Mouse (Mus musculus) megakaryocyte-erythroid progenitor cell, adult 5-6 weeks (primary cell): ENCODE measurements around the gene Cbx5. TPM values are rescaled to one million over a fixed set of nuclear protein-coding genes. Genes with fewer than 3 reads are reported as not detected.
"Not testable (repeated sequence)": the region's sequence is repeated elsewhere in the genome, so short reads cannot be mapped to it uniquely, and the experiment has no call there.

ENCODE experiments used
- ATAC-seq: replicated peaks from 2 replicates; pipeline ENCODE4 v1.8.0; 2016; ENCODE audit warnings: mild to moderate bottlenecking, inconsistent platforms; ENCODE audit not compliant: severe bottlenecking, poor library complexity, low FRiP score, low TSS enrichment
- total RNA-seq, 2 experiments: library from RNA; stranded (forward) in 1 of 2; stranded (reverse) in 1 of 2; fragments of 200-1000, 215-1000 nt in 1 of 2; fragments of >200 nt in 1 of 2; fragmentation: Nextera tagmentation in 1 of 2; gene quantifications; 2 replicates each; pipeline ENCODE4 v1.2.3; 2014 to 2017

Cbx5 gene
- total RNA-seq, 2 experiments from 2014 or later = 151 to 183 TPM

DNA sequence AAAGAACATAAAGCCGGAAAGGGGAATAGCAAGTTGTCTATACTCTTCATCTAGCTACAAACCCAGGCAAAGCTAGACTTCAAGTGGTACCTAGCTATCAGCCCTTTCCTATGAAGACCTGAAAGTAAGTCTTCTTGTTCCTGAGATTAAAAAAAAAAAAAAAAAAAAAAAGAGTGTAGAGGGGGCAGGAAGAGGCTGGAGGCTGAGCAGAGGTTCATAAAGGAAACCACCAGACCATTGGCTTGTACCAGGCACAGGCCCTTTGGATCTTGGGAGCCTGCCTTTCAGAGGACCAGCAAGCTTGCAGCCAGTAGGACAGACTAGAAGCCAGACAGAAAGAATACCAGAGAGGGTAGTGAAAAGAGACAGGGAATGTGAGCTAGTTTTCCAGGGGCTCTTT lies 13.7 kb upstream of the Cbx5 start:
- no peak for ATAC-seq

DNA sequence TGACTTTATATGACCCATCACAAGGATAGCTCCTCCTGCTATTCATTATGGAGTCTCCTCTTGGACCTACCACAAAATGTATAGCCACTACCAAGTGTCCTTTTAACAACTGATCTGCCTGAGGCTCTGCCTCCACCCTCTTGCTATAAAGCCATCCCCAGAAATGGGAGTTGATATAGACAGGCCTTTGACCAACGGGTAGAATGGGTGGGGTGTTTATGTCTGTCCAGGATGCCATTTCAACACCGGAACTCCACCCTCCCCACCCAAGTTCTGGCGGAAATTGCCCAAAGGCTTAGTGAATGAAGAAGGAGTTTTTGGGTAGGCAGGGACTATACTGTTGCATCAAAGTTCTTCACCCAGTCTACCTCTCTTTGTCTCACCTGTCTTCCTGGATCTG lies 13.0 kb upstream of the Cbx5 start:
- ATAC-seq = no peak

DNA sequence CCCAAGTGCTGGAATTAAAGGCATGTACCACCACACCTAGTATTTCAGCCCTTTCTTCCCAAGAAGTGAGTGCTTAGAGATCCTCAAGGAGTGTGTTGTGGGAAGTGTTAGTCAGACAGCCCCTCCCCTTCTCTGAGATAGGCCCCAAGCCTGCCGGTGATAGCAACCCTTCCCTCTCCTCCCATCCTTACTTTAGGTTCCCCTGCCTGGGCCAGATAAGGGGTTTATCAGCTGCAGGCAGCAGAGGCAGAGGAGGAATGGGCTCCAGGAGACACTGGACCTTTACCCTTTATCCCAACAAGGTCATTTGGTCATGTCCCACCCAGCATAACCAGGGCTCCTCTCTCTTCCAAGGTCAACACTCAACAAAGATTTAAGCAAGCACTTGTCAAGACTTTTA lies 12.0 kb upstream of the Cbx5 start:
- ATAC-seq = peak; percentile 45

- ATAC-seq = no peak
These were observed 10.7 kb upstream of the Cbx5 start for GRCm38 (mm10) chr15:103250195-103250740.

- not testable (repeated sequence) for ATAC-seq
These were observed 9.9 kb upstream of the Cbx5 start for GRCm38 (mm10) chr15:103249511-103249910.

DNA sequence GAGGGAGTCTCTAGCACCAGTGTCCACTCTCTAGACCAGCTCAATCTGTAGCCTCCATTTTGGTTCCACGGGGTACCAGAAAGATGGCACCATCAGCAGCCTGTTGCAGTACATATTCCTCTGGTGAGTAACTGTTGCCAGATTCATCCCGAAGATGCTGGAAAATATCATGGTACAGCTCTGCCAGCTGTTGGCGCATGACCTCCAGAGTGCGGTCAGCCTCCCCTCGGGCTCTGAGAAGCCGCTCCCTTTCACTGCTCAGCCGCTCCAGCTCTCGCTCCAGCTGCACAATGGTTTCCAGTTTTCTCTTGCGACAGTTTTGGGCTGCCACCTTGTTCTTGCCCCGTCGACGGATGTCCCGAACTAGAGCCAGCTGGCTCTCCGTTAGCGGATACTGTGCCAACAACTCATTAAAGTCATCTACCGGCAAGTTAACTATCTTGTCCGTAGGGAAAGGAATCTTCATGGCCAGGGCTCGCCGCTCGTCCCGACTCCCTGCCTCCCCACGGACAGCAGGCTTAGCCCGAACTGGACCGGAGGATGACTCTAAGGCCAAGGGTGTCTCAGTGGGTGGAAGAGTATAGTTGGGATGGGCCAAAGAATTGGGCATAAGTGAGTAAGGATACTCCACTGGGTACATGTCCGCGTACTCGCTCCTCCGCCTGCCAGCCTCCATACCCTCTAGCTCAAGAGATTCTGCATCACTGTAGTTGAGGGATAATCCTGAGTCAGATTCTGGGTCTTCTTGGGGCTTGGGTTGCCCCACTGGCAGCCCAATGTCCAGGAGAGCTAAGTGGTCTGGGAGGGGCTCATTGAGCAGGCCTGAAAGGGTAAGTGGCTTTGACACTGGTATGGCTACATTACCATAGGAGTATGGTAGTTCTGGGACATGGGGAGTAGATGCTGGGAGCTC lies 9.0 kb upstream of the Cbx5 start:
- peak; percentile 5; the same call in 1 of the 2 replicates for ATAC-seq

DNA sequence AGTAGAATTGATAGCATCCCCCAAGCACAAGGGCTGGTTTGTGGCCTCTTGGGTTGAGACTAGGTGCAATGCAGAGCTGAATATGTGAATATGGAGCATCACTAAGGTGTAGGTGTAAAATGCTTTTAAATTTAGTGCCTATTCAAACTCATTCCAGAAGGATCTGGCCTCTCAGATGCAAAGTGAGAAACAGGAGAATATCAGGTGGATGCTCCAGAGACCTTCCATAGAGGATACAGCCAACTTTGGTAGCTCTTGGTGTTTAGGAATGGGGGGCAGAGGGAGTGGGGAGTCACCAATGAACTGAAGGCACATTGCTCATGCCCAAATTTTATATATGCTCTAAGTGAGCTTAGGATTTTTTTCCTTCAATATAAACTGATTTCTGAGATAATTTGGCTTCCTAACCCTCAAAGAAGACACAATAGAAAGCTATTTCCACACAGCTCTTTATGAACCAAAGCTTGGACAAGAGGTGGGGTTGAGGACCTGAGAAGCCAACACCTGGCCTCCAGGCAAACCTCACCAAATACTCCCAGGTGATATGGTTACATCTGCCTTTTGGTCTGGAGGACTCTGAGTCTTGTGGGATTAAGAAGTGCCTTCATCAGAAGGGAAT lies 8.3 kb upstream of the Cbx5 start:
- 0 out of 2 replicates have a peak, but pooled peaks have one; percentile 2 for ATAC-seq

GRCm38 (mm10) chr15:103247078-103247781 lies 7.6 kb upstream of the Cbx5 start:
- no peak for ATAC-seq

DNA sequence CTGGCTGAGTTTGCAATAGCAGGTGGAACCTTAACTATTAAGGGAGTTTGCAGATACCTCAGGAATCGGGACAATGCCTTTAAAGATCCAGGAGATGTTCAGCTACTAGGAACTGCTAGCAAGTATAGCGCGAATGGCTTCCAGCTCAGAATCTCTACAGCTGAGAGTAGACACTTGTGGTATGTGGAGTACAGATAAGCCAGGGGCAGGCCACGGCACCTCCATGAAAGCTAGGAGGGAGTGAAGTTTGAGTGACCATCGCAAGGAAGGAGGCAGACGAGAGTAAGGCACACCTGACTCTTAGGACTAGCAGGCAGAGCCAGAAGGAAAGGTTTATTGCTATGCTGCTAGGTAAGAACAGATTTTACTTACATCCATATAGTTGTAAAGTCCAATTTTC lies 6.0 kb upstream of the Cbx5 start:
- ATAC-seq = no peak

DNA sequence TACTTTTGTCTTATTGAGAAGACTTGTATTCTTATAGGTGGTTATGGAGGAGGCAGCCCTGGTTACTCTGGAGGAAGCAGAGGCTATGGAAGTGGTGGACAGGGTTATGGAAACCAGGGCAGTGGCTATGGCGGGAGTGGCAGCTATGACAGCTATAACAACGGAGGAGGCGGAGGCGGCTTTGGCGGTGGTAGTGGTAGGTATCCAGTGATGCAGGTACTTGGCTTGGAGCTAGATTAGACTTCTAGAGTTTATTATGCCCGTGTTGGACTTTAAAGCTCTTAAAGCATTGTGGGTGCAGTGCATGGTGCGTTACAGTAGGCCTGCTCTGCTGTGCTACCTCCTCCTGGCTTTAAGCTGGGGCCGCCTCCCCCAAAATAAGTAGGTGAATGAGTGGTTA lies 3.3 kb upstream of the Cbx5 start:
- ATAC-seq = no peak

GRCm38 (mm10) chr15:103241071-103242018 lies 1.7 kb upstream of the Cbx5 start:
- ATAC-seq = not testable (repeated sequence)

GRCm38 (mm10) chr15:103240160-103241028 lies 778 bp upstream of the Cbx5 start, which contains the start of gene Hnrnpa1:
Gene Hnrnpa1 (plus strand): TSS chr15:103240432.
- peak; percentile 80 for ATAC-seq

DNA sequence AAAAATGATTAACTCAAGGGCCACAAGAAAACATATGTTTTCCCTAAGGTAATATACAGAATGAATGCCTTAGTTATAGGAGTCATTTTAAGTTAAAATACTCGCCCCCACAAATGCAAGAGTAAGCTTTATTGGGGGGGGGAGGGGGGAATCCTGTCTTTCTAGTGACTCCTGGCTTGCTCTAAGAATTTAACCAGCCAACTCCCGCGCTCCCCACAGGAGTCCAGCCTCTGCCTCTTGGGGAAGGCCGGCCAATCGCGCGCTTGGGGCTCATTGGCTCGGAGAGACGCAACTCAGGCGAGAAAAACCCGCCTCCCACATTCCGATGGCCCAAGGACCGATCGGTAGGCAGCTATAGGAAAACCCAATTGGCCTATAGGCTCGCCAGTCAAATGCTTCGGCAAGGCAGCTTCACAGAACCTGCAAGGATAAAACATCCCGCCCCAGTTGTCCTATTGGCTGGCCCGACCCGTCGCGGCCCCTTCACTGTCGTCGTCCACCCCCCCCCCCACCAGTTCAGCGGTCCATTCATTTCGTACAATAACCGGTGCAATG lies 409 bp downstream of the Cbx5 start:
- ATAC-seq = peak; percentile 79

GRCm38 (mm10) chr15:103237295-103237694 lies 2.3 kb downstream of the Cbx5 start:
- no peak for ATAC-seq

DNA sequence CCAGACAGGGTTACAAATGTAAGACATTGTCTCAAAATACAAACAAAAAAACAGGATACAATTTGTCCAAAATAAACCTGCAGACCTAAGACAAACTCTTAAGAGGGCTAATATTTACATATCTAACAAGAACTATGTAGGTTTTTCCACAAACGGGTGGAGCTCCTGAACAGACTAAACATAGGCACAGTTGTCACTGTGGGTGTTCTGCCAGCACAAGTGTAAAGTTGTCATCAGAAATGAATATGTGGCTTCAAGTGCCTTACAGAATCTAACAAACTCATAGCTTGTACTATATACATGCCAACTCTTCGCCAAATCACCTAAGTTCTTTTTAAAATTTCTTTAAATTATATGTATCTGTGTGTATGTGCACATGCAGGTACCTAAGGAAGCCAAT lies 6.5 kb downstream of the Cbx5 start:
- no peak for ATAC-seq

GRCm38 (mm10) chr15:103228904-103229303 lies 10.7 kb downstream of the Cbx5 start:
- ATAC-seq = no peak

DNA sequence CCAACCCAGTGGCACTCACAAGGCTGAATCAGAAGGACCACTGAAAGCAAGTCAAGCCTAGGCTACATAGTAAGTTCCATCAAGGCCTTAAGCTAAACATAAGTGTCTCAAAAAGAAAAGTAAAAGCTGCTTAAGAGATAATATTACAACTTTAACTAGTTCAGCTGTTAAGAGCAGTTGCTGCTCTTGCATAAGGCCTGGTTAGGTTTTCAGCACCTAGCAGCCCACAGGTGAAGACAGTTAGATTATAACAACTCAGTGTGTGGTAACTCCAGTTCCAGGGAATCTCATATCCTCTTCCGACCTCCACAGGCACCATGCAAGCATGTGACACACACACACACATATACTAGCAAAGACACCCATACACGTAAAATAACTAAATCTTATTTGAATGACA lies 12.0 kb downstream of the Cbx5 start:
- no peak for ATAC-seq

- ATAC-seq = no peak
These were observed 12.6 kb downstream of the Cbx5 start for GRCm38 (mm10) chr15:103227022-103227421.
